Mouse (Mus musculus): ENCODE results near the gene Snapc3.

Snapc3 gene

DNA sequence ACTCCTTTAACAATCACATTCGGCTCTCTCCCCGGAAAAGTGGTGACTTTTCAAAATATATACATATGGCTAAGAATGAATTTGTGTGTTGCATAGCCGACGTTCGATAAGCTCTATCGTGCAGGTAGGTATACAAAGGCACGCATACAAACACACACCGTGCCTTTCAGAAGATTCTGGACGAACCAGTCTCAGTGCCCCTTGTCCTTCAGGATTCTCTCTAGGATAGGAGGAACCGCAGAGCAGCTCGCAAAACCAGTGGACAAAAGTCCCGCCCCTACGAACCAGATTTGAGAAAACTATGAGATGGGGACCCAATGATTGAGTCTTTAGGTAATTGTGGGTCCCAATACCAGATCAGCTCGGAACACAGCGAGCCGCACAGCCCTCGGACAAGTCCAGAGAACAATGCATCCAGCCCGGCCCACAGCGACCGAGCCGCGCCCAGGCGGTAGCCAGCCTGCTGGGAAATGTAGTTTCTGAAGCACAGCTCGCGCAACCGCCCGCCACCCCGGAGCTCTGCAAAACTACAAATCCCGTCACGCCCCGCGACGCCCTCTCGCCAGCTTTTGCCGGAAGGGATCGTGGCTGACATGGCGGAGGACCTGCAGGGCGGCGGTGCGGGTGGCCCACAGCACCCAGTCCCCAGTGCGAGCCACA is at the start of gene Snapc3:
Snapc3 (plus strand) TSS at position 565 of the 660 bp plus-strand sequence.
- DNase-seq (ENCODE audit: low spot score in 2 of 2): peak; percentile 95 to 97

DNA sequence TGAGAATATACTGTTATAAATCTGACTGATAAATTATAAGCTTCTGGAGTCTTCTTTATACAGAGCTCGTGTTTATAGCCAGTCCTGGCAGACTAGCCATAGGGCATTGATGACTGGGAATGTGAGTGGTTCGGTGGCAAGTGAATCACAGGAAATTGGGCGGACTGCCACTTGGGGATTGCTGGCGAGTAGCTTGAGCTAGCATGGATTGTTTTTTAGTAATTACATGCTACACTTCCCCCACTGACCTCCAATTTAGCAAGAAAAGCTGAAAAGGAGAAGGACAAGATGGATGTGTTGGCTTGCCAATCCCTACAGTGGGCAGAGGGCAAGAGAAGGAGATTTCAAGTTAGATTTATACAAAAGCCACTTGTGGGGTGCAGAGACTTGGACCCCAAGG is 44.1 kb upstream of the Snapc3 start:
- DNase-seq (ENCODE audit: low spot score in 2 of 2): no peak

DNA sequence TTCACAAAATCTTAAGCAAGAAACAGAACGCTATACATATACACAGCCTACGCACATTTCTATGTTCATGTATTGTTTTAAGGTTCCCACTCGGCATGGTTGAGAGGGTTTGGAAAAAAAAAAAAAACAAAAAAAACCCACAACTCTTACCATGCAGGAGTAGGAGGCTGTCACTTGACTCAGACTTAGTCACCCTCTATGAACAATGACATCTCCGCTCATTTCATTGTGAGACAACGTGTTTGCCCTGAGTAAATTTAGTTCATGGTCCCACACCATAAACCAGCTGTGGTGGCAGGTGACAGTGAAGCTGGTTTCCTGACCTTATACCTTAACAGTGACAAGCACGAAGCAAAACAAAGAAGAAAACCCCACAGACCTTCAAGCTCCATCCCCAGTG is 41.9 kb upstream of the Snapc3 start:
- no peak for DNase-seq (ENCODE audit: low spot score in 2 of 2)

DNA sequence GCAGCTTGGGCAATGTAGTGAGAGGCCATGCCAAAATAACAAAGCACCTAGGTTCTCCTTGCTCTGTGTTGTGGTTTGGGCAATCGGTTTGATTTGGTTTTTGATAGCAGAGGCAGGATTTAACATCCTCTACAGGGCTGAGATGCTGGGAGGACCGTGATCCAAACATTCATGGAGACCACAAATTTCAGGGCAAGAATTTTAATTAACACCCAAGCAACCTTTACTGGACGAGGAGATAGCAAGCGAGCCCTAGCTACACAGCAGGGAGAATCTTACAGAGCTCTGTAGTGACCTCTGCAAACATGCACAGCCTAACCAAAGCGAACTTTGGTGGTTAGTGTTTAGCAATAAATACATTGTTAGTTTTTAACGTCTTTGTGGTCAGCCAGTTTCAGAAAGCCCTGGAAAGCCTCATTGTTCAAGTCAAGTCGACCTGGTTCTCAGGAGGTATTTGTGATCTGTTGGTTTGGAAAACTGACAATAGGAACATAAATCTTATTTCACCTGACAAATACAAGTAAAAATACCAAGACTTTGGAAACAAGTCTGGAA is 41.0 kb upstream of the Snapc3 start:
- DNase-seq (ENCODE audit: low spot score in 2 of 2): no peak

DNA sequence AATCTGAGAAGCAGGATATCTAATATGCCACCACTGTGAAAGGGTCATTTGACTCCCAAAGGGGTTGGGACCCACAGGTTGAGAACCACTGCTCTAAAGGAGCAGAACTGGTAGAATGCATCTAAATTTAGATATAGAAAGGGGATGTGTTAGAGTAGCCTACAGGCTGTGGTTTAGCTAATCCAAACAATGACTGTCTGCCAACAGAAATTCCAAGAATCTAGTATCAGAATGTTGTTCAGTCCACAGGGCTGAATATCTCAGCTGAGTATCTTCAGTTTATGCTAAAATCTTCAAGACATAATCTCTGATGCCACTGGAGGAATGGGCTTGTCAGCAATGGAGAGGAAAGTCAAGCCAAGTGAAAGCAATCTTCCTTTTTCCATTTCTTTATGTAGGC is 38.5 kb upstream of the Snapc3 start:
- no peak for DNase-seq (ENCODE audit: low spot score in 2 of 2)

DNA sequence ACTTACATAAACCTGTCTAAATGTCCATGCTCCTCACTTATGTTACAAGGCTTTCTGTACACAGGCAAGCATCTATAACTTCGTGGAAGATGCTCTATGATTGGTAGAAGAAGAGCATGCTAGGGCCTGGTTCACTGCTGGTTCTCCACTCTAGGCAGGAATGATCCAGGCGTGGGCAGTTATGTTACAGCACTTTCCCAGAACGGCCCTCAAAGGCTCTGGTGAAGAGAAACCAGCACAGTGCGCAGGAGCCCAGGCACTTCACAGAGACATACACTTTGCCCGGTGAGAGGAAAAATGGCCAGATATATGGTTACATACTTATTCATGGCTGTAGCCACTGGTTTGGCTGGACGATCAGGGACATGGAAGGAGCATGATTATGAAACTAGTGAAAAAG is 37.8 kb upstream of the Snapc3 start:
- DNase-seq (ENCODE audit: low spot score in 2 of 2): no peak

DNA sequence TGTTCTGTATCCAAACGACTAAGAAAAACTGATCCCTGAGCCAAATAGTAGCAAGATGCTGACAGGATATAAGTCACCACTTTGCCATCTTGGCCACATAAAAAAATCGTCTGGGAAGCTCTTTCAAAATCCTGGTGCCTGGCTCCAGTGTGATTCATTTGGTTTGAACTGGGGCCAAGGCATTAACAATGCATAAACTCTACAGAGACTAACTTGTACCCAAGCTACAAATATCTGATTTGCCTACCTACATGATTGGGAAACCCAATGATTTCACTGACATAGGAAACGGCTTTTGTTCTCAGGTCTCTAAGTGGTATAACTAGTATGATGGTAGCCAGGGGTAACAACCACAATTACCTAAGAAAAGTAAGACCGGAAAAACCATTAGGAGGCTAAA is 37.3 kb upstream of the Snapc3 start:
- no peak for DNase-seq (ENCODE audit: low spot score in 2 of 2)

DNA sequence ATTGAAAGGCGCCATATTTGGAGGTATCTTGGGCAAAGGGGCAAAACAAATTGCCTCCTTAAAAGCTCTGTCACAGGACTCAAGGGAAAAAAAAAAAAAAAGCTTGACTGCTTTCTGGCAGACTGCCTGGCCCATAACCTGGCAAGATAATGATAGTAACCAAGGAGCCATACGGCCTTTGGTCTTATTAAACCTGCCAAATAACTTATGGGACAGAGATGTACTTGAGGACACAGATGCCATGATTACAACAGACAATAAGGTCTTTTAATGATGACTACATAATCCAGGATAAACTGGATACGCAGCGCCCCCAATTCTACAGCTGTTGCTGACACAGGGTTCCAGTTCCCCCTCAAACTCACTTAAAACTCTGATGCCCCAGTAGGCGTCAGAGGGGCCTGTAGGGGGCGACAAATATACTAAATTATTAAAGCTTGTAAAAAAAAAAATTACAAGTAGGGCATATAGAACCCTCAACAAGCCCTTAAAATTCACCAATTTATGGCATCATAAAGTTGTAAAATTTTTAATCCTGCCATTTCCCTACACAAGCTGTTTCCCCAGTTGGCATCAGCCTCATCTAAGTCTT is 33.5 kb upstream of the Snapc3 start:
- peak; percentile 45 to 69 for DNase-seq (ENCODE audit: low spot score in 2 of 2)

DNA sequence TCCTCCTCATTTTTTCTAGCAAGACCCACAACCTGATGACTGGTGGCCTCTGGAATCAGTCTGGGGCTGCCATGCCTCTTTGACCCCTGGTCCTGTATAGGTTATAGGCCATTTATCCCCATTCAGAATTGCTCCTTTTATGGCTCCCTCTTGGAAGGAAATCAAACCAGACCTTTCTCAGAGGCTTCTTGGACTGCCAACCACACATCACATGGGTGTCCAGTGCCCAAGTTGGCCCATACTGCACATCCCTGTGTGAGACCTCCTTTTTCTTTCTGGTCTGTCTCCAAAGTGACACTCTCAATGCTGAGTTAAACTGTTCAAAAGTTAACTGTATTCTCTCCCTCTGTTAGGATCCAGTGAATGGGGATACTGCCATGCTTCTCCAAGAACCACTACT is 32.4 kb upstream of the Snapc3 start:
- DNase-seq (ENCODE audit: low spot score in 2 of 2): no peak

DNA sequence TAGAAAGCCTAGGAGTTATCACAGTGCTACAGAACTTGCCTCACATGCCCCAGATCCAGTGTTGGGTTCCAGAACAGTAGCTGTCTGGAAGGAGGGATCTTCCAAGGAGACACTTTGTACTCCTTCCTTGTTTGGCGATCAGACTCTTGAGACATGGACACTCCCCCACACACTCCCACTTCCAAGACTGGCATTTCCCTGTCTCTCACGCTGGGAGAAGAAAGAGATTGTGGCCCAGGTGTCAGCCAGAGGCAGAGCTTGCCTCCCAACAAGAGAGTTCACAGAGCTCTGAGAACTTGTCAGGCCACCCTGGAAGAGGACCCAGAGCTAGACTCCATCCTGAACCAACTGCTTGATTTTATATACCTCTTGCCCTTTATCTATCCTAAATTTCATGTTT is 27.0 kb upstream of the Snapc3 start:
- no peak for DNase-seq (ENCODE audit: low spot score in 2 of 2)

DNA sequence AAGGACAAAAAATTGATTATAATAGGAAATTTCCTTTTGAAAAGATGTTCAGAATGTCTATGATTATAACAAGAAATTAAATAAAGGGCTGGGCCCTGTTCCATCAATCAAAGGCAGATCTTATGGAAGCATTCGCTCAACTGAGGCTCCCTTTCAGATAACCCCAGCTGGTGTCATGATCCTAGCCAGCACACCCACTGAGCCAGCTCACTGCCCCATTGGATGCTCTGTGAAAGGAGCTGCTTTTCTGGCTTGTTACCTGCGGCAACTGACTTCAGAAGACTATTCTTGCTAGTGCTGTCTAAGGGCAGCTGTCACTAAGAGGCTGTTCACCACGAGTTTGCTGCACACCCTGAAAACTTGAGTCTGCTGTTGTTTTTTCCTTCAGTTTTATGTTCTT is 25.6 kb upstream of the Snapc3 start:
- DNase-seq (ENCODE audit: low spot score in 2 of 2): no peak

DNA sequence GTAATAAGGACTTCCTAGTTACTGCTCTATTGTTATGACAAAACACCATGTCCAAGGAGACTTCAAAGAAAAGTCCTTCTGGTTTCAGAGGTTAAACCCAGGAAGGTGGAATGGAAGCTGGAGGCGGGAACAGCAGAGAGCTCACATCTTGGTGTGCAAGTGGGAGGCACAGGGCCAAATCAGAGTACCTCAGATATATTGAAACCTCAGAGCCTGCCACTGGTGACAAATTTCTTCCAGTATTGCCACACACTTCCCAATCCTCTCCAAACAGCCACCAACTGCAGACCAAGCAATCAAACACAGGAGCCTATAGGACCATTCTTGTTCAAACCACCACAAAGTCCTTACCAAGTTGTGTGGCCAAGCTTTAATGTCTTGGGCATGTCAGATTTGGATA is 23.8 kb upstream of the Snapc3 start:
- DNase-seq (ENCODE audit: low spot score in 2 of 2): no peak

DNA sequence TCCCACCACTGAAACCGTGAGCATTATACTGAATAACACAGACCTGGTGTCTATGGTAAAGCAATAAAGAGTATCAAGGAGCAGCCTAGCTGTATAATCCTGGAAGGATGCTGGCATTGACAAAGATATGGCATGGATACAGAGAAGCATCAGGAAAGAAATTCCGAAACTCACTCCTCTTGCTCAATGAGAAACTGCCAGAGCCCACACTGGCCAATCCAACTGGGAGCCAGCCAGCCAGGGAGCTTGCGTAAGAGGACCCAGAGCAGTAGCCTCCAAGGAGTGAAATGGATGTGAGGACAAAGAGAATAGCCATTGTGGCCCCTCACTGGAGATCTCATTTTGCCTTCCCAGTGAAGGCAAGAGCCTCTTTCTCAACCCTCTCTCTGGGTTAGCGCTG is 21.2 kb upstream of the Snapc3 start:
- DNase-seq (ENCODE audit: low spot score in 2 of 2): no peak

DNA sequence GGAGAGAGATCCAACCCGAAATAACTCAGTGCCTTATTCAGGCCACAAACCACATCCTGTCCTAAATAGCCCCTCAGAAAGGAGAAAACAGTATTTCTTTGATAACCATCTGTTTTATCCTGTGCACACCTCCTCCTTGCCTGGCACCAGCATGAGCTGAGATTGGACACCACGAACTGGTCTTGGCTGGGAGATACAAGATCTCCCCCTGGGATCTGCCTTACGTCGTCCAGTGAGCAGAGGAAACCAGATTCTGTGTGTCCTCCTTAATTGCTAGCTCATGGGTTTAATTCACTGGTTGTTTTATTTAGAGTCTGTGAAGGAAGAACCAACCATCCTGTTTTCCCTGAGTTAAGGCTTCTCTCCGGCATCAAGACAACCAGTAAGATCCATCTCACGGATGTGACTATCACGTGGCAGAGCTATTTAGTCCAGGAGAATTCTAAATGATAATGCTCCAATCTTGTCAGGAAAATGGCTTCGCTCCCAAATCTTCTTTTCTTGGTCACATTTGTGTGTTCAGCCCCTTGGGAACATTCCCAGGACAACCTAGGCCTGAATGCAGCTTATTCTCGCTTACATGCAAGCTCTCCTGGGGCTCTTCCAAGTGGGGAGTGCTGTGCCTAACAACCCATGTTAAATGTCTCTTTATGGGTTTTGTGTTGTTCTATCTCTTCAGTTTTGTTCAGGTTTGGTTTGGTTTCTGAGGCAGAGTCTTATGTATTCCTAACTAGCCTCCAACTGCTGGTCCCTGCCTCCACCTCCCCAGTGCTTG is 20.3 kb upstream of the Snapc3 start:
- DNase-seq (ENCODE audit: low spot score in 2 of 2): no peak

DNA sequence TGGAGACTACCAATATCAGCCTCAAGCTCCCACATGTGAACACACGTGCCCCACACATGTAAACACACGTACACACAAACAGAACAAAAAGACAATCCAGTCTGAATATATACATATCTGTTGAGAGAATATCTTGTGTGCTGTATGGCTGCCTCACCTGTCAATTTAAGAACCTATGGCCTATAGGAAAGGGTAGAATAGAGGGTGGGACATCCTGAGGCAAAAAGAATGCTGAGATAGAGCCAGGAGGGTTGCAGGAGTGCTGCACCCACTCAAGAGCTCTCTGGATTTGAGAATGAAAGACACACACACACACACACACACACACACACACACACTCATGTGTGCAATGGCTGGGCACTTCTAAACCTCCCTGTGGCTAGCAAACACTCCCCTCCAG is 19.0 kb upstream of the Snapc3 start:
- DNase-seq (ENCODE audit: low spot score in 2 of 2): no peak

DNA sequence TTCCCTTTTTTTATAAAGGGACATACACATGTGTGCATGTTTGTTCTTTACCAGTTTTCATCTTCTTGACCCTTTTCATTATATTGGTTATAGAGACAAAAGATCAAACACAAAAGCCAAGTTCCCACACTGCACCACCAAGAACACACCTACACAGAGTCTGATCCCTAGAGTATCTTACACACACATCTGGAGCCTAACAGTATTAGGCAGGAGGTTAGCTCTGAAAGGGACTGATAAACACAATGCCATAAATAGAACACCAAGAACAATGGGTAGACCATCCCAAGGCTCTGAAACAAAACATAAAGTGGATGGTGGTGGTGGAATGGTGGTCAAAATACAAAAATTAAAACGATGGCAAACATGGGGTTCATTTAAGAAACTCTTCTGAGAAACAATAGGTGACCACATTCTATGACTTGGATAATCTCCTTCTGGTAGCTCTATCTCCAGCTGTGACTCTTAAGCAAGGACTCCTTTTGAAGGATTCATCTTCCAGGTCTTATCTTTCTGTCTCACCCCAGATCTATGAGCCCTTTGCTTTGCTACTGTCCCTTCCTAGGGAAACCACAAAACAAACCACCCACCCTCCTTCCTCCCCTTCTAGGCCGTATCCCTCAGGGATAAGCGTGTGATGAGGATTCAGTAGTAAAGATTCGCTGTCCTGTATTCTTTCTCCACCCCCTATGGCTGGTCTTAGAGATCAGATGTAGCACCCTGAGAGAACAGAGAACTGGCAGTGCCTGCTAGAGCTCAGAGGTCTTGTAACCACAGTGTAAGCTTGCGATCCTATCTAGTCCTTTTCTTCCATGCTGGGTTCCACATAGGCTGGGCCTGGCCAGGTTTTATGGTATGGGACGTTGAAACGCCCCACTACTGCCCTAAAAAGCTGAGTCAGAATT is 16.6 kb upstream of the Snapc3 start:
- no peak for DNase-seq (ENCODE audit: low spot score in 2 of 2)

DNA sequence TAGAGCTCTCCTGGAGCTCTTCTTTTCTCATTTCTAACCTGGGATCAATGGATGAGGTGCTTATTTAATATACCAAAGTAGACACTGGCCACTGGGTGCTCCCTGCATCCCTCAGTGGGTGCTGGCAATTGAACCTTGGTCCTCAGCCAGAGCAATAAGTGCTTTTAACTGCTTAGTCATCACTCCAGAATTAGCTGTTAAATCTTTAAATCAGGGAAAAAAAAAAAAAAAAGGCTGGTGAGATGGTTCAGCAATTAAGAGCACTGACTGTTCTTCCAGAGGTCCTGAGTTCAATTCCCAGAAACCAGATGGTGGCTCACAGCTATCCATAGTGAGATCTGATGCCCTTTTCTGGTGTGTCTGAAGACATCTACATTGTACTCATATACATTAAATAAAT is 15.8 kb upstream of the Snapc3 start:
- no peak for DNase-seq (ENCODE audit: low spot score in 2 of 2)

DNA sequence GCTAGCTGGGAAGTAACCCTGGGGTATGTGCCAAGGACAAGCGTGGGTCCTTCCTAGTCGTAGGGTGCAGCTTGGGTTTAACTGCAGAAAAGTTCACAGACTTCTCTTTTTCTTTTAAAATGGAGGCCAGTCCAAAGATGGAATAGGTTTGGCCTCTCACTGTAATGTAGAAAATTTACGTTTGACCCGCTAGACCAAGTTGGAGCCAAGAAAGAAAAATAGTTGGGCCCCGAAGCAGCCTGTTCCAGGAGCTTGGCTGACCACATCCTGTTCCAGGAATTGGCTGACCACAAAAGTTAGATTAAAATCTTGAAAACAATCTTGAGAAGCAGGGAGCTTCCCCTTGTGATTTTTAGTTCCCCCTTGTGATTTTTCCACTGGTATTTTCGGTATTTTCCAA is 9.8 kb upstream of the Snapc3 start:
- no peak for DNase-seq (ENCODE audit: low spot score in 2 of 2)

DNA sequence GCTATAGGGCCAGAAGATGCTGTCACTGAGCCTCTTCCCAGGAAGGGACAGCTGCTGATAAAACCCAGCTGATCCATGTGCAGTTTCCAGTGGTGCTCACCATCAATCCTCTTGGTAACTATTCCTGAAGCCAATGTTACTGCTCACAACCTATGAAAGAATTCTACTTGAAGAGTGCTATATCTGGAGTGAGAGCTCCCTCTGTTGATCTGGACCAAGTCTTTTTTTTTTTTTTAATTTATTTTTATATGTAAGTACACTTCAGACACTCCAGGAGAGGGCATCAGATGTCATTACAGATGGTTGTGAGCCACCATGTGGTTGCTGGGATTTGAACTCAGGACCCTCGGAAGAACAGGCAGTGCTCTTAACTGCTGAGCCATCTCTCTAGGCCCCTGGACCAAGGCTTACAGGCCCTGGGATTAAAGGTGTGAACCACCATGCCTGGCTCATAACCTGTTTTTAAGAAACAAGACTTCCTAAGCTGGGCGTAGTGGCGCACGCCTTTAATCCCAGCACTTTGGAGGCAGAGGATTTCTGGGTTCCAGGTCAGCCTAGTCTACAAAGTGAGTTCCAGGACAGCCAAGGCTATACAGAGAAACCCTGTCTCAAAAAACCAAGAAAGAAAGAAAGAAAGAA is 7.5 kb upstream of the Snapc3 start:
- DNase-seq (ENCODE audit: low spot score in 2 of 2): no peak

DNA sequence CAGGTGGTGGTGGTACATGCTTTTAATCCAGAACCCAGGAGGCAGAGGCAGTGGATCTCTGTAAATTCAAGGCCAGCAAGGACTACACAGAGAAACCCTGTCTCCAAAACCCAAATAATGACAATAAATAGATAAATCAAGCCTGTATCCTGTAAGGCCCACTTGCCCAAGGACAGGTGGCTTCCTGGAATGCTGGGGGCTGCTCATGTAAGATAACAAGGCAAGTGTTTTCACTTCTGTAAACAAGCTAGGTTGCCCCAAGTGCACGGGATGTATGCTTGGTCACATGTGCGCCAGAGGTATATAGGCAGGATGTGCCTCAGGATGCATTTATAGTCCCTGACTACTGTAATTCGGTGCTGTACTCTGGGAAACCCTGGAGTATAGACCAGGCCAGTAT is 5.5 kb upstream of the Snapc3 start:
- no peak for DNase-seq (ENCODE audit: low spot score in 2 of 2)

DNA sequence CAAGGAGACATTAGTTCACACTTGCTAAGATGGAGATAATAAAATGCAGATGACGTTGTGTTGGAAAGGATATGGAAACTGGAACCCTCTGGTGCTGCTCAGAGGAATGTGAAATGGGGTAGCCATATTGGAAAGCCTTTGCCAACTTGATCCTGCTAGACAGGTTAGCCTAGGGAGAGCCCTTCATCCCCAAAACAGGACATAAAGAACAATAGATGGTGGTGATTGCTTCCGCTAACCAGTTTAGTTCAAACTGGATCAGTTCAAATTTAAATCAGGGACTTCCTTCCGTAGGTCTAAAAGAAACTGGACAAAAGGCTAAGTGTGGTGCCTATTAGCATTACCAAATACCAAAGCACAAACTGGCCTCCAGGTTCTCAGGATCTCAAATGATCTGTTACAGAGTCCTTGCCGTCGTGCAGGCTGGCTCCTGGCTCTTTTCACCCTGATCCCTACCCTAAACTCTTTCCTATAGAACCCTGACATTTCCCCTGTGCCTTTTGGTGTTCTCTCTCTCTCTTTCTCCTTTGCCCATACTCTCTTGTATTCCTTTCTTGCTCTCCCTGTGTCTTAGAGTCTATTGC is 3.2 kb upstream of the Snapc3 start:
- no peak for DNase-seq (ENCODE audit: low spot score in 2 of 2)
